Mouse (Mus musculus) urinary bladder, postnatal 0 days (tissue): ENCODE data around the gene Sohlh1. TPM values are rescaled to one million over a fixed set of nuclear protein-coding genes. Genes with fewer than 3 reads are reported as not detected.

Experiments used
- polyA plus RNA-seq: library from polyadenylated mRNA; unstranded; fragments of >200 nt; fragmentation: Nextera tagmentation; extraction: Ambion mirVana; gene quantifications from 2 replicates; pipeline ENCODE4 v1.2.1, GENCODE M21; 2015

Gene Sohlh1
- not detected in 2 replicates for polyA plus RNA-seq

GRCm38 (mm10) chr2:25847226-25847625 lies at the start of gene Sohlh1:
Gene Sohlh1, minus strand, starts transcription at chr2:25847248.

GRCm38 (mm10) chr2:25863337-25864131 lies 16.5 kb upstream of the Sohlh1 start, which contains the start of gene Kcnt1:
Gene Kcnt1, plus strand, starts transcription at chr2:25863734.

GRCm38 (mm10) chr2:25822806-25823205 lies 24.2 kb downstream of the Sohlh1 start, which contains the start of gene Lcn9:
Gene Lcn9, plus strand, starts transcription at chr2:25823153.

DNA sequence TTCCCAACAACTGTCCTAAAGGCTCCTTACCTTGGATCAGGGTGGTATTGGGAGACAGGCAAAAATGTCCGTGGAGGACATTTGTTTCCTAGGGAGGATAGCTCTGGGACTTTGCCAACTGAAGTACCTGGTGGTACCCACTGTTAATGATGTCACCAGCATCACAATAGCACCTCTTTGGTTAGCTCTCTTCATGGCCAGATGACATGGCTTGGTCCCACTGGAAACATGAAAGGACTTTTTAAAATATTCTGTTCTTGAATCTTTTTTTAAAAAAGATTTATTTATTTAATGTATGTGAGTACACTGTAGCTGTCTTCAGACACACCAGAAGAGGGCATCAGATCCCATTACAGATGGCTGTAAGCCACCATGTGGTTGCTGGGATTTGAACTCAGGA lies 31.3 kb downstream of the Sohlh1 start, which contains the start of gene Glt6d1:
Gene Glt6d1, minus strand, starts transcription at position 101 of the 400 bp plus-strand sequence.

Other genes starting within 250 kb of the Sohlh1 start
- gene Rabl6, start 238.7 kb downstream of the Sohlh1 start, polyA plus RNA-seq = 31.5 and 33.2 TPM in 2 replicates
- 0.23 and 0.37 TPM in 2 replicates for gene Ccdc183, start 229.6 kb downstream of the Sohlh1 start, polyA plus RNA-seq
- gene Tmem141, start 225.2 kb downstream of the Sohlh1 start, polyA plus RNA-seq = 61.4 and 62.3 TPM in 2 replicates
- 55.5 and 333 TPM in 2 replicates for gene Fcna, start 219.2 kb downstream of the Sohlh1 start, polyA plus RNA-seq
- gene Lcn8, start 194.1 kb downstream of the Sohlh1 start, polyA plus RNA-seq = 1.5 and 2.1 TPM in 2 replicates
- gene Lcn5, start 189.3 kb downstream of the Sohlh1 start, polyA plus RNA-seq = not detected in 2 replicates
- 0.34 and 0.50 TPM in 2 replicates for gene Lcn6, start 170.5 kb downstream of the Sohlh1 start, polyA plus RNA-seq
- 0.57 and 0.71 TPM in 2 replicates for gene Lcn10, start 164.5 kb downstream of the Sohlh1 start, polyA plus RNA-seq
- not detected in 2 replicates for gene Obp2a, start 147.2 kb downstream of the Sohlh1 start, polyA plus RNA-seq
- gene Bmyc, start 140.5 kb downstream of the Sohlh1 start, polyA plus RNA-seq = 61.4 and 71.3 TPM in 2 replicates
- gene Obp2b, start 110.2 kb downstream of the Sohlh1 start, polyA plus RNA-seq = not detected in 2 replicates
- not detected in 2 replicates for gene Lcn3, start 81.7 kb downstream of the Sohlh1 start, polyA plus RNA-seq
- gene Lcn11, start 70.2 kb downstream of the Sohlh1 start, polyA plus RNA-seq = not detected in 2 replicates
- not detected in 2 replicates for gene Gm13539, start 65.0 kb downstream of the Sohlh1 start, polyA plus RNA-seq
- not detected in 2 replicates for gene Glt6d1, start 31.4 kb downstream of the Sohlh1 start, polyA plus RNA-seq
- gene Lcn9, start 24.1 kb downstream of the Sohlh1 start, polyA plus RNA-seq = not detected in 2 replicates
- gene Kcnt1, start 16.5 kb upstream of the Sohlh1 start, polyA plus RNA-seq = 1.5 and 2.8 TPM in 2 replicates
- 10.7 and 11.8 TPM in 2 replicates for gene Camsap1, start 136.0 kb upstream of the Sohlh1 start, polyA plus RNA-seq
- gene Ubac1, start 174.5 kb upstream of the Sohlh1 start, polyA plus RNA-seq = 55.9 and 57.4 TPM in 2 replicates